Comparison of ENCODE assay signal across 17 mouse cellular contexts in genomic region chr15:79282434-79282833, GRCm38 (mm10). TPM values are rescaled to one million over a fixed set of nuclear protein-coding genes. Genes with fewer than 3 reads are reported as not detected.
"Had no signal": no experiment of that assay in that cellular context is flagged by ENCODE, and none has a peak within 500 bp of the region (broad histone marks: within the 10 kb centered on the region; RNA-seq: fewer than 3 reads in every experiment).

No protein-coding gene starts in this region.

- H3K4me1 ChIP-seq: midbrain, embryonic 12.5 days; neural tube, embryonic 13.5 days had no signal

- H3K9ac ChIP-seq: limb, embryonic 15.5 days; midbrain, embryonic 12.5 days; neural tube, embryonic 13.5 days had no signal

- H3K4me2 ChIP-seq: limb, embryonic 15.5 days; midbrain, embryonic 12.5 days; neural tube, embryonic 13.5 days had no signal

- H3K27ac ChIP-seq: limb, embryonic 15.5 days; midbrain, embryonic 12.5 days; neural tube, embryonic 13.5 days had no signal

- H3K4me3 ChIP-seq: limb, embryonic 15.5 days; liver, embryonic 13.5 days; midbrain, embryonic 12.5 days; neural tube, embryonic 13.5 days had no signal

- H3K9me3 ChIP-seq: limb, embryonic 15.5 days; liver, embryonic 13.5 days; midbrain, embryonic 12.5 days; neural tube, embryonic 13.5 days had no signal

- ATAC-seq: midbrain, embryonic 16.5 days had no signal

- DNase-seq: kidney, adult 11 months; kidney, postnatal 10 days; kidney, postnatal 4 days; liver, embryonic 13.5 days; lung, adult 2 months; retina, postnatal 1 day; right cerebral cortex, postnatal 4 days; thymus, adult 2 months; thymus, postnatal 25 days had no signal

- H3K27me3 ChIP-seq: limb, embryonic 15.5 days; liver, embryonic 13.5 days; midbrain, embryonic 12.5 days; neural tube, embryonic 13.5 days had no signal

RNA-seq across cellular contexts. Expression of gene Baiap2l2, which starts 2.9 kb away (rescaled TPM):
- total RNA-seq: megakaryocyte-erythroid progenitor cell, adult 5-6 weeks had no signal

RNA-seq across cellular contexts. Expression of gene Slc16a8, which starts 27.9 kb away (rescaled TPM):
- total RNA-seq: layer of hippocampus, postnatal 25 days; megakaryocyte-erythroid progenitor cell, adult 5-6 weeks had no signal
- polyA plus RNA-seq: limb, embryonic 11.5 days; liver, embryonic 13.5 days; spleen, adult 2 months had no signal

RNA-seq across cellular contexts. Expression of gene Gm49486, which starts 53.2 kb away (rescaled TPM):
- total RNA-seq: megakaryocyte-erythroid progenitor cell, adult 5-6 weeks had no signal
- polyA plus RNA-seq: liver, embryonic 13.5 days; spleen, adult 2 months had no signal
